Mouse (Mus musculus): ENCODE data around the gene Gdf3. TPM values are rescaled to one million over a fixed set of nuclear protein-coding genes. Genes with fewer than 3 reads are reported as not detected.
A peak's percentile ranks its signal among the peaks of the same experiment; 100 is the strongest.

The Gdf3 gene
- total RNA-seq, 2 experiments from 2014 or later = not detected

GRCm38 (mm10) chr6:122608434-122609376 is 1.2 kb downstream of the Gdf3 start:
- intact Hi-C loops (cut with DNase I) = no loop called here
- DNase-seq (ENCODE audit: extremely low spot score in 1 of 2, low spot score in 2 of 2) = no peak

- intact Hi-C loops (cut with DNase I) = no loop called here
Measured at GRCm38 (mm10) chr6:122607700-122608099, 2.2 kb downstream of the Gdf3 start.

GRCm38 (mm10) chr6:122606661-122607060 is 3.2 kb downstream of the Gdf3 start:
- DNase-seq (ENCODE audit: extremely low spot score in 1 of 2, low spot score in 2 of 2) = no peak
- intact Hi-C loops (cut with DNase I) = no loop called here

More at GRCm38 (mm10) chr6:122607700-122608099, 2.2 kb downstream of the Gdf3 start:
- no peak for DNase-seq (ENCODE audit: extremely low spot score in 1 of 2, low spot score in 2 of 2)

- intact Hi-C loops (cut with DNase I) = no loop called here
- no peak for DNase-seq (ENCODE audit: extremely low spot score in 1 of 2, low spot score in 2 of 2)
Measured at GRCm38 (mm10) chr6:122605483-122605882, 4.4 kb downstream of the Gdf3 start.

- intact Hi-C loops (cut with DNase I) = no loop called here
- no peak for DNase-seq (ENCODE audit: extremely low spot score in 1 of 2, low spot score in 2 of 2)
Measured at GRCm38 (mm10) chr6:122604260-122604659, 5.6 kb downstream of the Gdf3 start.

- DNase-seq (ENCODE audit: extremely low spot score in 1 of 2, low spot score in 2 of 2) = no peak
- intact Hi-C loops (cut with DNase I) = no loop called here
Measured at GRCm38 (mm10) chr6:122602992-122603322, 6.9 kb downstream of the Gdf3 start.

- intact Hi-C loops (cut with DNase I) = no loop called here
- peak; percentile 58 to 85 for DNase-seq (ENCODE audit: extremely low spot score in 1 of 2, low spot score in 2 of 2)
Measured at GRCm38 (mm10) chr6:122602242-122602991, 7.5 kb downstream of the Gdf3 start, which contains the start of gene Apobec1. Gene Apobec1, minus strand, starts transcription at chr6:122602444.

- DNase-seq (ENCODE audit: extremely low spot score in 1 of 2, low spot score in 2 of 2) = no peak
- intact Hi-C loops (cut with DNase I) = no loop called here
Measured at GRCm38 (mm10) chr6:122601615-122602014, 8.3 kb downstream of the Gdf3 start.

- intact Hi-C loops (cut with DNase I) = no loop called here
- no peak for DNase-seq (ENCODE audit: extremely low spot score in 1 of 2, low spot score in 2 of 2)
Measured at GRCm38 (mm10) chr6:122601031-122601430, 8.9 kb downstream of the Gdf3 start.

- DNase-seq (ENCODE audit: extremely low spot score in 1 of 2, low spot score in 2 of 2) = no peak
- intact Hi-C loops (cut with DNase I) = no loop called here
Measured at GRCm38 (mm10) chr6:122600066-122600646, 9.7 kb downstream of the Gdf3 start.

- DNase-seq (ENCODE audit: extremely low spot score in 1 of 2, low spot score in 2 of 2) = no peak
- intact Hi-C loops (cut with DNase I) = no loop called here
Measured at GRCm38 (mm10) chr6:122599054-122599737, 10.7 kb downstream of the Gdf3 start.

- no peak for DNase-seq (ENCODE audit: extremely low spot score in 1 of 2, low spot score in 2 of 2)
- intact Hi-C loops (cut with DNase I) = no loop called here
Measured at GRCm38 (mm10) chr6:122598436-122598835, 11.5 kb downstream of the Gdf3 start.

- intact Hi-C loops (cut with DNase I) = no loop called here
- DNase-seq (ENCODE audit: extremely low spot score in 1 of 2, low spot score in 2 of 2) = no peak
Measured at GRCm38 (mm10) chr6:122598014-122598413, 11.9 kb downstream of the Gdf3 start.

- intact Hi-C loops (cut with DNase I) = no loop called here
- DNase-seq (ENCODE audit: extremely low spot score in 1 of 2, low spot score in 2 of 2) = no peak
Measured at GRCm38 (mm10) chr6:122596608-122597007, 13.3 kb downstream of the Gdf3 start.

- intact Hi-C loops (cut with DNase I) = no loop called here
Measured at GRCm38 (mm10) chr6:122595637-122596036, 14.2 kb downstream of the Gdf3 start.

GRCm38 (mm10) chr6:122592905-122593304 is 17.0 kb downstream of the Gdf3 start:
- no peak for DNase-seq (ENCODE audit: extremely low spot score in 1 of 2, low spot score in 2 of 2)

More at GRCm38 (mm10) chr6:122595637-122596036, 14.2 kb downstream of the Gdf3 start:
- peak; percentile 30 to 42 for DNase-seq (ENCODE audit: extremely low spot score in 1 of 2, low spot score in 2 of 2)

GRCm38 (mm10) chr6:122591027-122591758 is 18.7 kb downstream of the Gdf3 start:
- no peak for DNase-seq (ENCODE audit: extremely low spot score in 1 of 2, low spot score in 2 of 2)
- intact Hi-C loops (cut with DNase I) = no loop called here

More at GRCm38 (mm10) chr6:122592905-122593304, 17.0 kb downstream of the Gdf3 start:
- intact Hi-C loops (cut with DNase I) = no loop called here

- intact Hi-C loops (cut with DNase I) = no loop called here
Measured at GRCm38 (mm10) chr6:122579086-122579485, 30.8 kb downstream of the Gdf3 start.

More at GRCm38 (mm10) chr6:122579086-122579485, 30.8 kb downstream of the Gdf3 start:
- no peak for DNase-seq (ENCODE audit: extremely low spot score in 1 of 2, low spot score in 2 of 2)

Data from left cerebral cortex, postnatal 10 days (tissue).